Mouse (Mus musculus) neural tube, embryonic 11.5 days (tissue): ENCODE results near the gene Gm9903. TPM values are rescaled to one million over a fixed set of nuclear protein-coding genes. Genes with fewer than 3 reads are reported as not detected.
A peak's percentile ranks its signal among the peaks of the same experiment; 100 is the strongest.

Source experiments
- ATAC-seq: fragments of 200-750 bp; cut with Nextera tagmentation; 2 replicates; pipeline ENCODE4 v1.8.0; 2017; ENCODE audit warnings: moderate number of reproducible peaks, mild to moderate bottlenecking, moderate TSS enrichment, moderate library complexity; ENCODE audit not compliant: insufficient read depth, low FRiP score, low TSS enrichment
- DNase-seq: peaks from one replicate; pipeline ENCODE4 v3.0.0-alpha.2; 2015; ENCODE audit warnings: low spot score
- H3K27ac ChIP-seq: fragments of 300-500 bp; sonication (generic); 2 replicates; pipeline ENCODE4 v1.5.1; 2014; ENCODE audit warnings: low read depth, mild to moderate bottlenecking, low read length
- H3K27me3 ChIP-seq: fragments of 300-500 bp; sonication (generic); 2 replicates; pipeline ENCODE4 v1.6.1; 2014; ENCODE audit warnings: mild to moderate bottlenecking, low read length, mixed read lengths; ENCODE audit not compliant: control insufficient read depth, insufficient read depth
- H3K36me3 ChIP-seq: fragments of 300-500 bp; sonication (generic); 2 replicates; pipeline ENCODE4 v1.6.1; 2014; ENCODE audit warnings: mild to moderate bottlenecking, low read length, moderate library complexity, mixed read lengths; ENCODE audit not compliant: control insufficient read depth, insufficient read depth
- H3K4me1 ChIP-seq: fragments of 300-500 bp; sonication (generic); 2 replicates; pipeline ENCODE4 v1.6.1; 2014; ENCODE audit warnings: low read length, mixed read lengths; ENCODE audit not compliant: control insufficient read depth, insufficient read depth
- H3K4me2 ChIP-seq: fragments of 300-500 bp; sonication (generic); 2 replicates; pipeline ENCODE4 v1.6.1; 2014; ENCODE audit warnings: low read depth, mild to moderate bottlenecking, moderate library complexity
- H3K4me3 ChIP-seq: fragments of 300-500 bp; sonication (generic); 2 replicates; pipeline ENCODE4 v1.5.1; 2014; ENCODE audit warnings: low read depth, low read length
- H3K9ac ChIP-seq: fragments of 300-500 bp; sonication (generic); 2 replicates; pipeline ENCODE4 v1.6.1; 2014; ENCODE audit warnings: mild to moderate bottlenecking, low read length
- H3K9me3 ChIP-seq: fragments of 300-500 bp; sonication (generic); 2 replicates; pipeline ENCODE4 v1.6.1; 2016; ENCODE audit warnings: low read length; ENCODE audit not compliant: control insufficient read depth
- WGBS: fragments of 180-500 bp; shearing (Covaris S2); extraction: QIAGEN DNeasy Blood & Tissue Kit; methylation state at CpG from one replicate; pipeline ENCODE4 v1.1.7; 2014; 5-methylcytosine and 5-hydroxymethylcytosine counted together
- polyA plus RNA-seq: library from polyadenylated mRNA; unstranded; fragments of >200 nt; fragmentation: Nextera tagmentation; extraction: Ambion mirVana; gene quantifications from 2 replicates; pipeline ENCODE4 v1.2.1, GENCODE M21; 2014

Gm9903 gene
- 0.58 and 0.77 TPM in 2 replicates for polyA plus RNA-seq

DNA sequence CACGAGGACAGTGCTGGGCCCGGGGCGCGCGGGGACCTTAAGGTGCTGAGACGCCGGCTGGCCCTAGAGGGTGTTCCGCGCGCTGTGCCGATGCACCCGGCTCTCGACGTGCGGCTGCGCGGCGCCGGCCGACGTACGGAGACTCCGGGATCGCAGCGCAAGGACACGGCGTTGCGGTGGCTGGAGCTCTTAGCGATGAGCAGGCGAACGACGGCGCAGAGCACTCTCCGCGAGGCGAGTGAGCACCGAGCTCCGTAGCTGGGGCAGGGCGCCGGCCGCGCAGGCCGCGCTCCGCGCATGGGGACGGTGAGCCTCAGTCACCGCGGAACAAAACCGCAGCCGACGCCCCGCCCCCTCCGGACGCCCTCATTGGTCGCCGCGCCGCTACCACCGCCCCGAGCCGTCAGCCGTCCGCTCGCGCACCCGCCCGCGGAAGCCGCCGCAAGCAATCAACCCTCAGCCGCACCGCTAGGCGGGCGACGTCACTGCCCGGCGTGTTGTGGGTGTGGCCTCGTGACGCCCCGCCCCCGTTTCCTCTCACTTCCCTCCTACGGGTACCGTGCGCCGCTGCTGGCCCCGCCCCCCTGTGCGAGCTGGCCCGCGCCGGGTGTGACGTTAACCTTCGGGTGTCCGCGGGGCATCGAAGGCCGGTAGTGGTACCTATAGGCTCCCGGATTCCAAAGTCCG lies at the start of gene Gm9903, which contains the start of gene Fam53a:
Gm9903 (plus strand) TSS at position 625 of the 687 bp plus-strand sequence.
Fam53a (minus strand) TSS at position 335 of the 687 bp plus-strand sequence.
- no peaks in the 10 kb centered on the region for H3K9me3 ChIP-seq
- peak within 1 kb of the TSS; percentile 73 for H3K9ac ChIP-seq
- peaks cover 7% of the 10 kb centered on the region; the same call in 1 of the 2 replicates for H3K4me1 ChIP-seq
- no peaks in the 10 kb centered on the region for H3K27me3 ChIP-seq
- H3K27ac ChIP-seq = peak within 1 kb of the TSS; percentile 76
- ATAC-seq = peak; percentile 95
- under 1% methylated on average over 77 of the region's 99 CpGs for WGBS
- H3K36me3 ChIP-seq = no peaks in the 10 kb centered on the region
- H3K4me2 ChIP-seq = peak within 1 kb of the TSS; percentile 73
- peak; percentile 99 for DNase-seq
- H3K4me3 ChIP-seq = peak within 1 kb of the TSS; percentile 61

DNA sequence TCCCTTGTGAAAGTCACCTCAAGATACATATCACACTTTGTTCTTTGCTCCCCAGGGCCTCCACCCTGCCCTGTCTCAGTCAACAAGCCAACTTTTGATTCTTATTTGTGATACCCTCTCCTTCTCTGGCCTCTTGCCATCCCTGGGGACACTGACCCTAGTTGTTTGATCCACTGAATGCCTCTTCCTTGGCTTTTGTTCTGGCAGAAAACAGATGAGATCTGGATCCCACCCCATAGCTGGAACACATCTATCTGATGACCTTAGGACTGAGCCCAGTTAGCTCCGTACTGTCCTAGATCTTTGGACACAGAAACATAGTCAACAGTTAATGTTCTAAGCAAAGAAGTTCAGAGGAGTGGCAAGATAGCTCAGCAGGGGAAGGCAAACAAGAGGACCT lies 49.4 kb upstream of the Gm9903 start:
- H3K4me3 ChIP-seq = no peak overlapping the region
- WGBS = 84% methylated on average over 1 of the region's 1 CpGs
- DNase-seq = no peak
- no peaks in the 10 kb centered on the region for H3K4me1 ChIP-seq
- no peaks in the 10 kb centered on the region for H3K9me3 ChIP-seq
- no peak for ATAC-seq
- no peaks in the 10 kb centered on the region for H3K36me3 ChIP-seq
- no peak overlapping the region for H3K9ac ChIP-seq
- H3K27me3 ChIP-seq = no peaks in the 10 kb centered on the region
- no peak overlapping the region for H3K27ac ChIP-seq
- H3K4me2 ChIP-seq = no peak overlapping the region

DNA sequence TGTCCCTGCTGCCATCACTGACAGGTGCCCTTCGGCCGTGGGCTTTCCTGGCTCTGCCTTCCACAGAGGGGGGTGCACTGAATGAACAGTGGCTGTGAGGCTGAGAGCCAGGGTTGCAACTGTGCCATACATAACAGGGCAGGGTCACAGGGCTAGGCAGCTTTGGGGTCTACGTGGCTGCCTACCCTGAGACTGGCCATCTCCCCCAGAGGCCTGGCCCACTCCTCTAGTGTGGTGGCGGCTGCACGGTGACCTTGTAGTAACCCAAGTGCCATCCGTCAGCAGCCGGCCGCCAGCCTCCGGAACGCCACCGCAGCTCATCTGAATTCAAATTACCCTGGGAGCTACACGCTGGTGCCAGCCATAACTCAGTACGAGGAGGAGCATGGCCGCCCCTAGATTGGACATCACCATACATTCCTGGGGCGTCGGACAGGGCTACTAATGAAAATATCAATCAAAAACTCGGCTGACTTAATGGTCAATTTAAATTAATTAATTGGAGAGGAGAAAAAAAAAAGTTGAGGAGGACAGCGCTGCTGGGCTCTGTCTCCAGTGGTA lies 42.1 kb upstream of the Gm9903 start:
- no peak overlapping the region for H3K27ac ChIP-seq
- ATAC-seq (no peak), DNase-seq (peak; percentile 37)
- no peak overlapping the region for H3K4me2 ChIP-seq
- H3K9me3 ChIP-seq = no peaks in the 10 kb centered on the region
- H3K4me3 ChIP-seq = no peak overlapping the region
- H3K4me1 ChIP-seq = no peaks in the 10 kb centered on the region
- no peaks in the 10 kb centered on the region for H3K36me3 ChIP-seq
- H3K27me3 ChIP-seq = no peaks in the 10 kb centered on the region
- no peak overlapping the region for H3K9ac ChIP-seq
- WGBS = 61% methylated on average over 18 of the region's 18 CpGs

DNA sequence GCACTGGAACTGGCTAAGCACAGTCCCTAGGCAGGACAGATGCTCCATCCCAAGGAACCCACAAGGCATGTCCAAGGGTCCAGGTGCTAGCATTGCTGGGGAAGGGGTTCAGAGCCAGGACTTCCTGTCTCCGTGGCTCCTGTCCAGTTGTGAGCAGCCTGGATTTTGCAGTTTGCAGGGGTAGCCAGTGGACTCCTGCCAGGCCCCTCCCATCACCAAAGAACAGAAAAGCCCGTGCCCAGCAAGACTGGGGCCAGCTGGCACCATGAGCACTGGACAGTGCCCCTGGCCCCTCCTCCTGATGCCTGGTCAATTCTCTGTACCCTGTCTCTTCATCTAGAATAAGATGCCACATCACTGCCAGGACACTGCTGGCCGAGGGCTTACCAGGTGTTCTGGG lies 41.7 kb upstream of the Gm9903 start:
- 86% methylated on average over 3 of the region's 3 CpGs for WGBS
- no peaks in the 10 kb centered on the region for H3K4me1 ChIP-seq
- no peak for DNase-seq
- H3K9me3 ChIP-seq = no peaks in the 10 kb centered on the region
- no peak overlapping the region for H3K9ac ChIP-seq
- no peak overlapping the region for H3K4me2 ChIP-seq
- H3K27me3 ChIP-seq = no peaks in the 10 kb centered on the region
- ATAC-seq = no peak
- no peak overlapping the region for H3K27ac ChIP-seq
- no peaks in the 10 kb centered on the region for H3K36me3 ChIP-seq
- H3K4me3 ChIP-seq = no peak overlapping the region

DNA sequence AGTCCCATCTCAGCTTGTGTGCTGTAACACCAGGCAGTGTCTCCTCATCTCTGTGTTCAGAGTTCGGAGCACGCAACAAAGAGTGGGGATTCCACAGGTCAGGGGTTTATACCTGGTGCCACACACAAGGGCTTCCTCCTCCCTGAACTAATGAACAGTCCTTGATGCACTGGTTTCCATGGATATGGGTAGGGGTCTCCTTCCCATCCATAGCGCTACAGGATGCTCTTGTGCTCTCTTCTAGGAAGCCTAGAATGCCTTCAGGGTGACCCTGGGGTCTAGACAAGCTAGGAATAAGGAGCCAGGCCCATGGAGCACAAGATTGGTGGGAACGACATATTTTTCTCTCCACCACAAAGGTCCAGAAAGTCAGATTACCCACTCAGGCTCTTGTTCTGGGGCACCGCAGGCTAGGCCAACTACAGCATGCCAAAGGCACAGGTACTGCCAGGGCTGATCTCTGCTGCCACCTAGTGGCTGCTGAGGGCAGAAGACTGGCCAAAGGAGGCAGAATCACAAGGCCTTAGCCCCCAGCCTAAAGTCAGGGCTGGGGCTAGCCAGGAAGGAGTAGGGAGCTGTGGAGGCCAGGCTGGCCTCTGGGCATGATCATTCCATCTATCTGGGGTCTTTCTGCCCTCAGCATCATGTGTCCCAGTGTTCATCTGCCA lies 40.4 kb upstream of the Gm9903 start:
- Histone ChIP-seq H3K4me2 (no peak overlapping the region), H3K4me3 (no peak overlapping the region), H3K9me3 (no peaks in the 10 kb centered on the region), H3K9ac (no peak overlapping the region), H3K27me3 (no peaks in the 10 kb centered on the region), H3K4me1 (no peaks in the 10 kb centered on the region), H3K36me3 (no peaks in the 10 kb centered on the region), H3K27ac (no peak overlapping the region)
- ATAC-seq (no peak), DNase-seq (peak; percentile 81)
- 73% methylated on average over 5 of the region's 5 CpGs for WGBS

DNA sequence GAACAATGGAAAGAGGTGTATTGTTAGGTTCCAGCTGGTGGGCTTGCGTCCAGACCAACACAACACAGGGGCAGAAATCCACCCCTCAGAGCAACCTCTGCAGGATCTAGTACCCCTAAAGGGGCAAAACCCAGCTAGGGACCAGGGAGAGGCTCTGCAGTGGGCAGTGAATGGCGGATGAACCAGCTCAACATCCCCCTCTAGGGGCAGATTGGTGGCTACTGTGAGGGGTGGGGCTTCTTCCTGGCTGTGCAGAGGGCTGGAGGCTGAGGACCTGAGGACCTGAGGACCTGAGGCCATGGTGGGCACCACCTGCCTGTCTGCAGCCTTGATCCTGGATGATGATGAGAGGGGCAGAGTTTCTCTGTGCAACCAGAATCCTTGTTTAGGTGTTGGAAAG lies 36.1 kb upstream of the Gm9903 start:
- Histone ChIP-seq H3K27me3 (no peaks in the 10 kb centered on the region), H3K9ac (no peak overlapping the region), H3K4me2 (no peak overlapping the region), H3K4me1 (no peaks in the 10 kb centered on the region), H3K36me3 (no peaks in the 10 kb centered on the region), H3K27ac (no peak overlapping the region), H3K4me3 (no peak overlapping the region), H3K9me3 (no peaks in the 10 kb centered on the region)
- WGBS = 41% methylated on average over 2 of the region's 2 CpGs
- ATAC-seq = no peak
- DNase-seq = peak; percentile 25

DNA sequence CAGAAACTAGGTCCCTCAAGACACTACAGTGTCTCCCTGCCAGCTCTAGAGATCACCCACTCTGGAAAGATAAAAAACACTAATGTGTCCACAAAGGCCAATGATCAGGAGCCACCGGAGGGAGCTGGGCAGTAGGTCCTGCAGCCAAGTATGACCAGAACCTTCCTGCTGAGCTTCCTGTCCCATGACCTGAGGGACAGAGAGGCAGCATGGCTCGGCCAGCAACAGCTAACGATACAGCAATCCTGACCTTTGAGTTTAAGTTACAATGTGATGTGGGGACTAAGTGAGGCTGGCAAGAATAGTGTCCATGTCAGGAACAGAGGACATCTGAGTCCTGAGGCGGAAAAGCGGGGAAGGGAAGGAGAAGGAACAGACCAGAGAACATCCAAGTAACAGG lies 24.4 kb upstream of the Gm9903 start:
- 92% methylated on average over 5 of the region's 5 CpGs for WGBS
- Histone ChIP-seq H3K4me1 (no peaks in the 10 kb centered on the region), H3K27ac (no peak overlapping the region), H3K9me3 (no peaks in the 10 kb centered on the region), H3K27me3 (no peaks in the 10 kb centered on the region), H3K4me2 (no peak overlapping the region), H3K9ac (no peak overlapping the region), H3K4me3 (no peak overlapping the region), H3K36me3 (peaks cover 8% of the 10 kb centered on the region)
- DNase-seq (no peak), ATAC-seq (no peak)

DNA sequence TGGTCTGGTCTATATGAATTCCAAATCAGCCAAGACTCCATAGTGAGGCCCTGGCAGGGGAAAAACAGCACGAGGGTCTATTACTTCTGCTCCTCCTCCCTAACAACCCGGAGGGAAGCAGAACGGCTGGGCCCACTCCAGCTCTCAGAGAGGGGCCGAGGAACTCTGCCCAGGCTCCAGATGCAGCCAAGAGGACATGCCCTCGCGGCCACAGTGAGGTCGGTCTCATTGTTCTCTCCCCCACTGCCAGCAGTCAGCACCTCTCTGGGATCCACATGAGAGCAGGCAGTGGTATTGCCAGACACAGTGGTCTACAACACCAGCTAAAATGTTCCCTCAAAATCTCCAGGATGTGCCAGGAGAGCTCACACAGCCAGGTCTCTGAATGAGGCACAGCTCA lies 23.1 kb upstream of the Gm9903 start:
- no peak for ATAC-seq
- no peaks in the 10 kb centered on the region for H3K4me1 ChIP-seq
- H3K4me3 ChIP-seq = no peak overlapping the region
- H3K4me2 ChIP-seq = no peak overlapping the region
- H3K27ac ChIP-seq = no peak overlapping the region
- DNase-seq = no peak
- 82% methylated on average over 7 of the region's 7 CpGs for WGBS
- H3K27me3 ChIP-seq = no peaks in the 10 kb centered on the region
- H3K9me3 ChIP-seq = no peaks in the 10 kb centered on the region
- no peak overlapping the region for H3K9ac ChIP-seq
- H3K36me3 ChIP-seq = peaks cover 8% of the 10 kb centered on the region
